Mouse (Mus musculus) megakaryocyte progenitor cell, adult 5-6 weeks (primary cell): Measurements from ENCODE around the gene Rgs7. TPM values are rescaled to one million over a fixed set of nuclear protein-coding genes. Genes with fewer than 3 reads are reported as not detected.

Experiments
- ATAC-seq: replicated peaks from 2 replicates; pipeline ENCODE4 v1.8.0; 2016; ENCODE audit warnings: mild to moderate bottlenecking, moderate TSS enrichment, inconsistent platforms; ENCODE audit not compliant: poor library complexity
- total RNA-seq, 2 experiments: library from RNA; stranded (forward) in 1 of 2; stranded (reverse) in 1 of 2; fragments of 157-497, 149-512 nt in 1 of 2; fragments of 200-1000 nt in 1 of 2; gene quantifications; 2 replicates each; pipeline versions ENCODE4 v1.2.3 to v1.2.4; 2015 to 2017

The Rgs7 gene
- total RNA-seq, 2 experiments from 2014 or later: not detected

DNA sequence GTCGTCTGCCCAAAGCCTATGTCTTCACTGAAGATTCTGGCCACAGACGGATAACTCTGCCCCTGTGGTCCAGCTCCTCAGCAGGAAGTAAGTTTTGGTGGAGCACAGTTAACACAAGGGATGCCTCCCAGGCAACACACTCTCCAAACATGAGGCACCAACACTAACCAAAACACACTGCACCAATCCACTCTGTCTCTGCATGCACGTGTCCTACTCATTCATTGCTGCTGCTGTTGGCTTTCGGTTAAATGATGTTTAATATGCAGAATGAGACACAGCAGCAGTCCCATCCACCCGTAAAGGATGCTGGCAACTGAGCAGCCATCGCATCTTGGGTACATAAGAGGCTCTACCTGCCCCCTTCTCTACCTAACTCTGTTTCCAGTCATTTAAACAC lies 59.2 kb downstream of the Rgs7 start:
- ATAC-seq: no peak

DNA sequence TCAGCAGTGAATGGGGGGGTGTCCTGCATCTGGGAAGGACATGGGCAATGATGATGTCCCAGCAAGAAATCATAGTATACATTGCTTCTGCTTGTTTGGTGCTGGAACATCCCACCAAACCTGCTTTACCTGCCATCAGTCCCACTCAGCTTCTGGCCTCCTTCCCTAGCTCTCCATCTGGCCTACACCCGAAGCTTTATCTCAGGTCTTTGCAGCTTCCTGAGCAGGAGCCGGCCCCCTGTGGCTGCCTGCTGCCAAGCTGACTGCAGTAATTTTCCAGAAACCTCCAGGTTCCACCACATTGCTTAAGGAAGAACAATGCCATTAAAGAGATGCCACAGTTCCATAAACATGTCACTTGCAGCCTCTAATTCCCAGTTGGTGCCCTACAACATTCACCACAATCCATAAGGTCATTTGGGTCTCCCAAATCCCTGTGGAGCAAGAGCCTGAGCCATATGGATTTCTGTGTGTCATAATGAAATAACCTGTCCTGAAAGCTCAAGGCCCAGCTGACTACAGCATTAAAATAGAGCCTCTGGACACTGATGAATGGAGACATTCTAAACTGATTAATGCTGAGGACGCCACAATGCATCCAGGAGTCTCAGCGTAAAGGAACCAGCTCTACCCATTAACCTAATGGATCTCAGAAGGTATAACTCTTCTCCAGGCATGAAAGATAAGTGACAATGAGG lies 60.8 kb downstream of the Rgs7 start:
- no peak for ATAC-seq

DNA sequence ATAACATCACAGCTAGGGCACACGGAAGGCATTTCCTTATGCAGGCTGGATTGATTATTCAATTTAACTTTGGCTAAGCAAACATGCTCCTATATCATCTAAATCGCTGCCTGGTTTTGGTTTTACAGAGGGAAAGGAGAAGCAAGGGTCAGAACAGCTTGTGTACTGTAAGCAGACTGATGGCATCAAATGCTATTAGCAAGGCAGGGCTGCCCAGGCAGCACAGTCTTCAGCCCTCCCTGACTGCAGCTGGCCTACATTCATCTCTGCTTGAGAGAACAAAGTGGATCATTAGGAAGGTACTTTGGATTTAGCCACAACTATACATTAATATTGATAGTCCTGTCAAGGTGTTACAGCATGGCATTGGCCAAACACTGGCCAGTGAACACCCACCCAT lies 65.2 kb downstream of the Rgs7 start:
- no peak for ATAC-seq

DNA sequence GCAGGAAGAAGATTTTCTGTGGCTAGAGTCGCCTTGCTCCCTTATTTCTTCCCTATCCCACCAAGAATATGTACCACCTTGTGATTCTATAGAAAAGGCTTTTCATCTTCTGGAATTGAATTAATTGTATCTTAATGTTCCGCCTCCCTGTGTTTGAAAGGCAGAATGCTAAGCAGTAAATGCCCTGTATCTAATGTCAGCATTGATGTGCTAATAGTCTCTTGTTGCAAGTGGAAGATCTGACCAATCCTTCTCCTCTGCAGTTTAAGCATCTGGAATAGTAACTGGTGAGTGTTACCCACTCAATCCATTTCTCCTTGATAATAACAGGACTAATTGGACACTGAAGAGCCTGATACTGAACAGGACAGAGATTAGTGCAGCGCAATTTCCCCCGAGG lies 65.9 kb downstream of the Rgs7 start:
- no peak for ATAC-seq

DNA sequence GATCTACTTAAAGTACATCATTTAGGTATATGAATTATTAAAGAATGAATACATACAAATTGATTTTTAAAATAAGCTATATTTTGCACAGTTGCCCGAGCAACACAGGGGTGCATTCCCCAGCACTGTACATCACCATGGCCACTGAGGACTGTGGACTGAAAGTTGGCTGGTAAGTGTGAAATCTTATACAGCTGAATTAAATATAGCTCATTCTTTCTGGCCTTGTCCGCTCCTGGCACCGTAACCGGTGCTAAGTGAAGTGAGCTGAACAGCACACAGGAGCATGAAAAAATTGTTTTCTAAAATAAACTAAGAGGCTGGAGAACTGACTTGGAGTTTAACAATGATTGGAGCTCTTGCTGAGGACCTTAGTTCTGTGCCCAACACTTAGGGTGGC lies 71.4 kb downstream of the Rgs7 start:
- no peak for ATAC-seq

DNA sequence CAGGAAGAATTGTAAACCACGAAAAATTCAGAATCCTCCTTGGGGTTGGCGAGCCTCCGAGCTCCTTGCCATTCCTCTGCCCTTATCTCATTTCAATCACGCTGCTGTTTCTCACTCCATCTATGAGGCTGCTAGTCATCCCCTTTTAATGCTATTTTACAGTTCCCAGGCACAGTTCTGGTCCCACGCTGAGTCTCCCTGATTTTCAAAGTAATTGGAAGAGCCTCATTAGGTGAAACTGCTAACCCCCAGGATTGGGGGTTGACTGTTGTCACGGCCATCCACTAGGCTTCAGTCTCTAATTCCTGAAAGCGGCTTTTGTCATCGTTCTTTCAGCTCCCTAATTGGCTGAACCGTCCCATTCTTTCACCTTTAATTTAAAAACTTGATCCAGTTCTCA lies 76.6 kb downstream of the Rgs7 start:
- no peak for ATAC-seq

DNA sequence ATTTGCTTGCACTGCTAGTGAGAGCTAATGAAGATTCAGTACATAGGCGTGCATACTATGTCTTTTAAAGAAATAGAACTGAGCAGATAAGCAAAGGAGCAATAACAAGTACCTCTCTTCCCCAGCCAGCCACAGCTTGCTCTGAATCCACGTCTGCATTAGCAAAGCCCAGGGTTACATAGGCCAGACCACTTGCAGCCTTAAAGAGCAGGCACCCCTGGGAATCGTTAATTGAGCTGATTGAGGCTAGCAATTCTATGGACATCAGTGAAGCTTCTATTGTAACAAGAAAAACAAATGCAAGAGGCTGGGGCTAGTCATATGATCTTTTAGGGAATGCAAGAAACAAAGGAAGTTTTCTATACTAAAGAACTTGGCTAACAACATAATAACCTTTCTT lies 81.9 kb downstream of the Rgs7 start:
- no peak for ATAC-seq

DNA sequence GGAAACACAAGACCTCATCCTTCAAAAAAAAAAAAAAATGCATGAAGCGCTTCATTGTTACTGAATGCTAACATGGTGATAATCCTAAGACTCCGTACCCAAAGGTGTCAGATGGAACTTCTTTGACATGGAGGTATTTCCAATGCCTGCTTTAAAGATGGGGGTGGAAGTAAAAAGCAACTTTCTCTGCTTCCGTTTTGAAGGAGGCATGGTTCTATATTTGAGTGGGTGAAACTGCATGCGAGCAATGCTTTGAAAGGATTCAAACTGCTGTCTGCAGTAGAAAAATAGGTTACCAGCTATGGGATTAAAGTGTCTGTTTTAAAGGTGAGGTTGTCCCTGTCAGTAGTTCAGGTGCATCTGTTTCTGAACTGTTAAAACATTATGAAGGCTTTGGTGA lies 100.4 kb downstream of the Rgs7 start:
- no peak for ATAC-seq

DNA sequence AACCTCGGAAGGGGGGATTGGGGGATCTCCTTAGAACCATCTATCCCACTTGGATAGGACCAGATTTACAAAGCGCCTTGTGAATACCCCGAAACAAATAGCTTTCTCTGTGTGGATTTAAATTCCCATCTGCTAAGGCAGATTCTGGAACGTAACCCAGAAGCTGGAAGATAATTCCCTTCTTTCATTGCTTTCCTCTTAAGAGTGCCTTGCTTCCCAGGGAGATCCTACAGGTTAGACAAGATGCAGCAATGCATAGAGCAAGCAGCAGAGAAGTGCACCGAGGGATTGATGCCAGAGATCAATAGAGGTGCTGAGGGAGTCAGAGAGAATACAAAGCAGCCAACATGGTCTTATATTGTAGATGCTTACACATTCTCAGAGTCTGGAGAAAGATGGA lies 103.0 kb downstream of the Rgs7 start:
- ATAC-seq: no peak

DNA sequence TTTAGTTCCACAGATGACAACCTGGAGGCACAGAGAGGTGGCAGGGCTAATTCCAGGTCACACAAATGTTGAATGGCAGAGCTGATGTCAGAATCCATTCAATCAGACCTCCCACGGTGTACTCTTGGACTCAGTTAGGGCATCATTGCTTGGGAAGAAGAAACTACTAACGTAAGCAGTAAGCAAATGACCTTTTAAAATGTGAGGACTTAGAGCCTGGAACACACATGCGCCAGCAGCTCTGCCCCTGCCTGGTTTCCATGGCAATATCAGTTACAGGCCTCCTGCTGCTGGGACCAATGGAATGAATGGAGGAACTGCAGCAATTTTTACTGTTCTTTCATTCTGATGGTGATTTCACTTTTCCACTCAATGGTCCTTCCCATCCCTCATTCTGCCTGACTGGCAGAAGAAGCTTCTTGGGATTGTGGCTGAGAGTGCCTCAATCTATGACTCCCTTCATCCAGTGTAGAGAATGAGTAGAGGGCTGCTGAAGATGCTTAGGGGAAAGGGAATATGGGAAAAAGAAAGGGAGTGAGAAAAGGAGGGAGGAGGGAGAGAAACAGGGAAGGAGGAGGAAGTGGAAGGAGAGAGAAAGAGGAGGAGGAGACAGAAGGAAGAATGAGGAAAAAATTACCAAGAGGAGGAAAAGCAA lies 106.6 kb downstream of the Rgs7 start:
- no peak for ATAC-seq

DNA sequence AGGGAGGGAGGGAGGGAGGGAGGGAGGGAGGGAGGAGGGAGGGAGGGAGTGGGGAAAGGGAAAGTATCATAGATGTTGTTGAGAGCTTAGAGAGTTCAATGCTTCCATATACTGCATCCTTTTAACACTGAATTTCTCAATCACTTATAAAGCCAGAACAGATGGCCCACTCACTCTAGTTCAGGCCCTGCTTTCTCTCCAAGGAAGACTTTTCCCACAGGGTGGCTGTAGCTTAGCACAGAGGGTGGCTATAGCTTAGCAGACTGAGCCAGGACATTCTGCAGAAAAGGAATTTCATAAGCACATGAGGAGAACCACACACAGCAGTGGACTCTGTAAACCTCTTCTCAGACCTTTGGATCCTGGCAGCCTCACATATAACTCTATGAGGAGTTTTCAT lies 119.7 kb downstream of the Rgs7 start:
- no peak for ATAC-seq

DNA sequence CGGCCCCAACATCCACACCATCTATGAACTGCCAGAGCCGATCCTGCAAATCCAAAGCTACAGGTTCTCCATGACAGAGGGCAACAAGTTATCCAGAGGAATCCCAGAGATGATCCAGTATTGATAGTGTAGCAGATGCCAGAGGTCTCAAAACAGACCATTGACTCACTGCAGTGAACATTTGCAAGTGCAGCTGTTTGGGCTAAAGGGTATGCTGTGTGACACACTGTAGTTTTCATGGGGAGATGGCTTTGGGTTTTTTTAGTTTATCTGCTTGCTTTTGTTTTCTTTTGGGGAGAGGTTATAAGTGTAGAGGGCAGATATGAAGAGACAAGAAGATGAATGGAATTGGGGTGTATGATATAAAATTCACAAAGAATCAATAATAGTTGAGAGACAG lies 124.2 kb downstream of the Rgs7 start:
- no peak for ATAC-seq

DNA sequence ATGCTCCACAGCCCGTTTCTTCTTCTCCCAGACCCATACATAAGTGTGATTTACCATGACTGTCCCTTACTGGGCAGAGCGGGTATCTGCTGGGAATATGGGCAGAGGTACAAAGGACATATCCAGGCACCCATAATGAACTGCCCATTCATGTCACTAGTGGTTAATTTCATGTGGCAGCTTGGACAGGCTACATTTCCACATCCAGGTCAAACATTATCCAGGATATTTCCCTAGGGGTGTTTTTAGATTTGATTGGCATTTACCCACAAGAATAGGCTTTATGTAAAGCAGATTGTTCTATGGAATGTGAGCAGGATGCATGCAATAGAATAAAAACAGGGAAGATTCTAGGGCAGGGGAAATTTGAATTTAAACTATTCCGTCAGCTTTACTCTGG lies 128.7 kb downstream of the Rgs7 start:
- ATAC-seq: no peak

DNA sequence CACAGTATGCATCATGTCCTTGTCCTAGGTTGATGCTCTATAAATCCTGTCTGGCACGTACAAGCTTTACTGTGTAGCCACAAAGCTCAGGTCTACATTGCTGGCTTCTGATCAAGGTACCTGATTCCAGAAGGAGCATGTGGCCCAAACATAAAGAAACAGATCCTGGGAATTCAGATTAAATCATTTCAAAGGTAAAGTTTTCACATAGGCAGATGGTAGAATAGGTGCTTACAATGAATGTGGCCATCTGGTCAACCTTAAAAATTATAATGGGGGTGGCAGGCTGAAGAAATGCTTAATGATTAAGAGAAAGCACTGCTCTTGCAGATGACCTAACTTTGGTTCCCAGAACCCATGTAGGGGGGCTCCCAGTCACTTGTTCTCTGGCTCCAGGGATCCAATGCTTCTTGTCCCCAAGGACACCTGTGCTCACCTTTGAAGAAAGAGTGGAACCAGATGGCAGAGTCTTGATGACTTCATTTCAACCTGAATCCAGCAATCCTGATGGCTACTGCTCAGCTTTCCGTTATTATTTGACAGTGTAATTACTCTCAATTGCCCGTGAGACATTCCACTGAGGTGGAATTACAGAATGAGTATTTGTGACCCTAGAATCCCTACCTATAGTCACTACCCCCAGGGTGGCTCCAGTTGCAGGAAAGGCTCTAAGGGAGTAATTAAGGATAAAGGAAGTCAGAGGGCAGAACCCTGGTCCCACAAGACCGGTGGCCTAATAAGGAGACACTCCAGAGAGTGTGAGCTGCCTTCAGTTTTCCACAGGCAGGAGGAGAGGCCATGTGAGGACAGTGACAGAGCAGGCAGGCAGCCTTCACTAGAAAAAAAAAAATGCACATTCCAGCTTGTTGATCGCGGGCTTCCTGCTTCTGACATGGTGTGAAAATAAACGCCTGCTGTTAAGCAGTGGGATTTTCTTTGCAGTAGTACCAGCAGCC lies 132.6 kb downstream of the Rgs7 start:
- ATAC-seq: no peak

DNA sequence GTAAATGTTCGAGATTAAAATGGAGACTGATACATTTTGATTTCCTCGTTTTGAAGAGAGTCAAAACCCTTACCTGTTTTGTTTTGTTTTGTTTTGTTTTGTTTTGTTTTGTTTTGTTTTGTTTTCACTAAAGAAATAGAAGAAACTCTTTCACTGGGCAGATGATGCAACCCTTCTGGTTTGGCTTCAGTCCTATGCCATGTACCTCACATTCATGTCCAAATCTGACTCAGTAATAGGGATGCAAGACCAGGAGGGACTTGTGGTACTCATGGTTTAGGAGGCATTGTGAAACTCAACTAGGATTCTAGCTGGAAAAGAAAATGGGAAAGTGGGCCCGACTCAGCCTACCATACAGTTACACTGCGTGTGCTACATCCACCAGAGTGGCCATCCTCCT lies 139.4 kb downstream of the Rgs7 start:
- no peak for ATAC-seq

DNA sequence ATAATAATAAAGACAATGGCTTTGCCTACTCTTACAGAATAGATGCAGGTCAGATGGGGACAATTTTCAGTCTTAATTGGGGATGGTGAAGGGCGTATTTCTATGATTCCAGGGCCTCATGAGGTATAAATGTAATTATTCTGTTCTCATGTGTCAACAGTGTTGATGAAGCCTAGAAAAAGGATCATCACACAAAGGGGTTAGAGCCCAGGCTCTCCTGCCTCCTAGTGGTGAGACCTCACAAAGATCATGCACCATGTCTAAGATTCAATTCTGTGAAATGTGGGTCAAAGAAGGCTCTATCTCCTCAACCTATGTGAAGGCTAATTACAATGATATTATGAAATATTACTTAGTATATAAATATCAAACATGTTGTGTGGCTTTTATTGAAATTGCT lies 146.1 kb downstream of the Rgs7 start:
- ATAC-seq: no peak

DNA sequence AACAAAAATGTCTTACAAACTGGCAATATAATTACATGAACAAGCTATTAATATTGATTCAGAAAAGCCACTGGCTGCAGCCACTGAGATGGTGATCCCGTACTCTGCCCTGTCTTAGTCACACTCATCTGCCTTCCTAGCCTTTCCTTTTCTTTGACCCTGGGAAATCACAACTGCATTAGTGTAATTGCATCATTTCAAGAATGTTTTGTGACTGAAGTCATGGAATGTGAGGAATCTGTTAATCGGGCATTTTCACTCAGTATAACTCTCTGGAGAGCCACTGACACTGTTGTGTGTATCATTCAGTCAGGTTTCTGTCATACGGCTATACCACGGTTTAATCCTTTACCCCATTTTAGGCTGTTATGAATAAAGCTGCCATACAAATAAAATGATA lies 156.1 kb downstream of the Rgs7 start:
- no peak for ATAC-seq

DNA sequence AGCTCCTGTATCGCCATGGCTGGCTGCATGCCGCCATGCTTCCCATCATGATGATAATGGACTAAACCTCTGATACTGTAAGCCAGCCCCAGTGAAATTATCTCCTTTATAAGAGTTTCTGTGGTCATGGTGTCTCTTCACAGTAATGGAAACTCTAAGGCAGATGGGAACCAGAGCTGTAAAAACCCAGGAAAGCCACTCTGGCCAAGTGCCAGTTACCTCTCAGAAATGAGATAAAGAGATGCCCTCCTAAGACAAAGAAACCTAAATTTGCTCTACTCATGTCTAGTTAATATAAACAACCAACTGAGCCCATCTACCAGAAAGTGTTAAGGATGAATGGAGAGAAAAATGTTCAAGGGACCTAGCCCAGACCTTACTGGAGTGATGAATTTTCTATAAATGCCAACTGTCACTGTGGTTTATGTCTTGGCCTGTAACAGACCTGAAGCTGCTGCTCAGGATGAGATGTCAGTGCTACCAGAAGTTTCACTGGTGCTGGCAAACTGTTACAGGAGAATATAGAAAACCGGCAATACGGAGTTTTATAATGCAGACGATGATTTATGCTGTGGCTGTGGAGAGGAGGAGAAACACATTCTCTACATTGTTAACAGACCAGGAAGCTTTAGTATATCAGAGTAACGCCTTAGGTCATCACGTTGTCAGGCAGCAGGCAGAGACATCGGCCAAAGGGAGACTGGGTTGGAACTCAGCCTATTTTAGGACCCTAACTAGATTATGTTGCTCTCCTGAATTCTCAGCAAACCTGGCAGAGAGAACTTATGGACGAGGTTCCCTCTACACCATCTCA lies 159.1 kb downstream of the Rgs7 start:
- ATAC-seq: no peak

DNA sequence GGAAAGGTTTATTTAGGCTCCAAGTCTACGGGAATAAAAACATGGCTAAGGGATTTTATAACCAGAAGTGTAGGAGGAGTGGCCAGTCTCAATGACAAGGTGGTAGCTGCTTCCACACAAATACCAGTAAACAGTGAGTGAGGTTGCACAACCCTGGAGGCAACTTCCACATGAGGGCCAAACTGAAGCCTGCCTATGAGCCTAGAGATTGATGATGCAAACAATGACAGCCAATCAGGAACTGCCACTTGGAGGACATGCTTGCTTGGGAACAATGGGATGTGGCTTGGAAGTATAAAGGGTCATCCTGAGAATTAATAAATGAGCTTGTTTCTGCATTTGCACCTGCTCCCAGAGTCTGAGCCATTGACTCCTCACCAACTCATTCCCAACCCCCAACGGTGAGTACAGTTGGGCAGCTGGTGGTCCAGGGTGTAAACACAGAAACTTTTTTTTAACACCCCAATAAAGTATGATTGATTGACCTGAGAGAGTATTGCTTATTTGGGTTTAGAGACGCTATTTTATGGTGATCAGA lies 162.3 kb downstream of the Rgs7 start:
- no peak for ATAC-seq

DNA sequence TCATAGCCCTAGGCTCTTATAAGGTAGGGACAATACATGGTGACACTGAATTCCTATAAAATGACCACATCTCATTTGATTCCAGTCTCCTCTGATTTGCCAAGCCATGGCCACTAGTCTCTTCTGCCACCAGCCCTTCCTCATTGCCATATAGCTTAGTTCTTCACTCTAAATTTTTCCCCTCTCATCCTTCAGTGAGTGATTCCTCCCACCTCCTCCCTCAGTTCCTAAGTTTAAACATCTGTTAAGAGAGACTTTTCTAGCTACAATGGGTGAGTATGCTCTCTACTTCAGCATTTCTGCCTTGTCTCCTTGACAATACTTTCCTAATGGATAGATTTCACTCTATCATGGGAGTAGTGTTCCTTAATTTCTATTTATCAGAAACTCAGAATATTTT lies 169.5 kb downstream of the Rgs7 start:
- no peak for ATAC-seq

DNA sequence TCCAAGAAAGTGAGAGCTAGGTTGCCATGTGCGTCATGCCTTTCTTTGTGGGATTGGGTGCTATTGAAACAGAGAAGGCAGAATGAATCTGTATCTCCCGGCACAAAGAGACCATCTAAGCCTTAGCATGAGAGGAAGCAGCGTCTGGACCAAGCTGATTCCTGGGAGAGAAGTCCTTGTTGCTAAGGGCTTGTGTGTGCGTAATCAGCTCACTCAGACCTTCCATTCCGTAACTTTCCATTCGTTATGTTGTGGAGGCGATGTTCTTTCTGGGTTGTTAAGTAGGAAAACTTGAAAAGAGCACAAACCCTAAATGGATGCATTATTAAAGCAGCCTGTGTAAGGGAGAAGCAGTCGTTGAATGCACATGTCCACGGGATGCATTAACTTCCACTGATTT lies 173.1 kb downstream of the Rgs7 start:
- ATAC-seq: no peak
